Mouse (Mus musculus) 3134 (cell line): ENCODE measurements around the gene Cela3a.
"Not testable (repeated sequence)": the region's sequence is repeated elsewhere in the genome, so short reads cannot be mapped to it uniquely, and the experiment has no call there.

Source experiments
- DNase-seq: peaks from one replicate; pipeline ENCODE4 v3.0.0-alpha.2; 2011; ENCODE audit warnings: low spot score; ENCODE audit not compliant: insufficient read length; ENCODE audit errors: extremely low read depth

Cela3a gene

DNA sequence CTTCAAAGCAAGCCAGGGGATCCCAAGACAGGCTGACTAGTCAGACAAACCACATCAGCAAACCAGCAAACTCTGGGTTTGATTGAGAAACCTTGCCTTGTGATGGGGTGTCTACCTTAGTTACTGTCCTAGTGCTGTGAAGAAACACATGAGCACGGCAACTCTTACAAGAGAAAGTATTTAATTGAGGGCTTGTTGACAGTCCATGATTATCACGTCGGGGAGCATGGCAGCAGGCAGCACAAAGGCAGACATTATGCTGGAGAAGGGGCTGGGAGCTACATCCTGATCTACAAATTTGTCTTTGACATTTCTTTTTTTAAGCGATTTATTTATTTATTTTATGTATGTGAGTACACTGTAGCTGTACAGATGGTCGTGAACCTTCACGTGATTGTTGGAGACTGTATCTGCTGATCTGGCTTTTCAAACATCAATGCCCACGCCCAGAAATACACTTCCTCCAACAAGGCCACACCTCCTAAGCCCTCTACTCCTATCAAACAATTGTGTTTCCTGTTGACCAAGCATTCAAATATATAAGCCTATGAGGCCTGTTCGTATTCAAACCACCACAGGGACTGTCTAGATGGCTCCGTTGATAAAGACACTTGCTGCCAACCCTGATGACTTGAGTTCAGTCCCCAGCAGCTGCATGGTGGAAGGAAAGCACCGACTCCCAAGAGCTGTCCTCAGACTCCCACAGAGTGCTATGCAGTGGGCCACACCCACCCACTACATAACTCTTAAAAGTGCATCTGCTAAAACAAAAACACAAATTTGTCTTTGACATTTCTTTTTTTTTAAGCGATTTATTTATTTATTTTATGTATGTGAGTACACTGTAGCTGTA is 8.3 kb upstream of the Cela3a start:
- no peak for DNase-seq

GRCm38 (mm10) chr4:137414936-137415335 is 5.3 kb upstream of the Cela3a start:
- DNase-seq, result no peak

GRCm38 (mm10) chr4:137412185-137412709 is 2.7 kb upstream of the Cela3a start:
- not testable (repeated sequence) for DNase-seq

- DNase-seq, result no peak
Measured at GRCm38 (mm10) chr4:137405571-137405970, 4.0 kb downstream of the Cela3a start.

DNA sequence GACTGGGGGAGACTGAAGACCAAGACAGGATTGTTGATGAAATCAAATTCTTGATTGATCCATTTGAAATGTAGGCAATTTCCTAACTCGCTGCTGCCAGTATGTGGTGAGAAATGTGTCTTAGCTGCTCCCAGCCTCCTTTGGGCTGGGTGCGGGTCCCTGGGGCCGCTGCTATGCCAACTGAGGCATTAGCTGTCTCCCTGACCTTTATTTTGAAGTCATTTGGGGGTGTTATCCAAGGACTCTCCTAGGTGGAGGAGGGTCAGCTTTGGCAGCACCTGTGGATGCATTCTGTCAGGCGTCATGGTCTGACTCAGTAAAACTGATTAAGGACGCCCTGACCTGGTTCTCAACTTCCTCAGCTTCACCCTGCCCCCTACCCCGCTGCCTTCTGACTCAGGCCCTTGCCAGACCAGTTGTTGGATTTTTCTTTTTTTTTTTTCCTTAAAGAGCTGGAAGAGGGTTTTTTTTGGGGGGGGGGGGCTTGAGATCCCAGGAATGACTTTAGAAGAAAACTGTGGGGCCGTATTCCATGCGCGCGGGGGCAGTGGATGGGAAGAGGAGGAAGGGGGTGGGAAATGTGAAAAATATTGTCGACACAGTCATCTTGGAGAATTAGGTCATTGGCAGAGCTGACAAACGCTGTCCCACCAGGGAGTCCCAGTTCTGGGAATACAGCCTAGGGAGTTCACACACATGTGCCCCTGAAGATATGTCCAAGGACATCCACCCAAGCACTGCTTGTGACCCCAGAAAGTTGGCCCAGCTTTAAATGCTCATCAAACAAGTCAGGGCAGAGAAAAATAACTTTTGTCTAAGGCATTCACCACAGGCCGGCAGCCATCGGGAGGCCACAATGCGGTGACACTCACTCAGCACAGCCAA is 12.7 kb downstream of the Cela3a start:
- no peak for DNase-seq

GRCm38 (mm10) chr4:137393378-137394135 is 16.0 kb downstream of the Cela3a start:
- DNase-seq, result no peak

- no peak for DNase-seq
Measured at GRCm38 (mm10) chr4:137392874-137393273, 16.7 kb downstream of the Cela3a start.

DNA sequence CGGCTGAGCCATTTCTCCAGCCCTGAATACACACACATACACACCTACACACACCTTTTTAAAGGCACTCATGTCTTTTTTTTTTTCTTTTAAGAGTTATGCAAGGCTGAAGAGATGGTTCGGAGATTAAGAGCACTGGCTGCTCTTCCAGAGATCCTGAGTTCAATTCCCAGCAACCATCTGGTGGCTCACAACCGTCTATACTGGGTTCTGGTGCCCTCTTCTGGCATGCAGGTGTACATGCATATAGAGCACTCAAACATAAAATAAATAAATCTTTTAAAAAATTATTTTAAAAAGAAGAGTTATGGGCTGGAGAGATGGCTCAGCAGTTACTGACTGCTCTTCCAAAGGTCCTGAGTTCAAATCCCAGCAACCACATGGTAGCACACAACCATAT is 18.3 kb downstream of the Cela3a start:
- no peak for DNase-seq

DNA sequence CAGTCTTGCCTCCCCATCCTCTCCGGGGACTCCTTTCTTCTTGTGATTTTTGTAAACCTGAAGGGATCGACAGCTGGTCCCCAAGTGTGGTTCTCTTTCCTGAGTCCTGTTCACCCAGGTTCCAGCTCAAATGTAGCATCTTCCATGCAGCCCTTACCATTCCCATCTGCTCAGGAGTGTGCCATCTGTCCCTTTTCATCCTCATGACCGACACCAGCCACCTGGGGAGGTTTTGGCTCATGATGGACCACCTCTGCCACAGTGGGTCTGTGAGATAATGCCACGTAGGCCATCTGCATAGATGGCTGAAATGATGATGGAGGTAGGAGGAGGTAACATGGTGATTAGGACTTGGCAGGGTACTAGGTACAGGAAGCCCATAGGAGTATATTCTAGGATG is 19.4 kb downstream of the Cela3a start:
- no peak for DNase-seq

DNA sequence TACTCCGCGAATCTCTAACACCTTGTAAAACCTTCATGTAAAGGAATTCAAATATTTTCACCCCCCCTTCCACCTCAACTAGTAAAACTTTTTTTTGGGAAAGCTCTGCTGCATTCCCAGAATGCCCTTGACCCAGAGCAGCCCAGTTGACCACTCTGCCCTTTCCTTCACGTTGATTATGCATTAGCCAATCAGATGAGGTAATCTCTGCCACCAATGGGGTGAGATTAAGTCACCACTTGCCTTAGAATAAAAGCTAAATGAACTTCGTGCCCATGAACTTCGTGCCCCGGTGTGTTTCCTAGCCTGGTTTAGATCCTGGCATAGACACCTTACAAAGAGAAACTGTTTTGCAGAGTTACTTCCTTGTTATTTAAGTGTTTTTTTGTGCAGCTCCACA is 20.6 kb downstream of the Cela3a start:
- peak; percentile 44 for DNase-seq

GRCm38 (mm10) chr4:137388059-137388794 is 21.4 kb downstream of the Cela3a start:
- DNase-seq, result peak; percentile 90

GRCm38 (mm10) chr4:137387482-137388058 is 22.0 kb downstream of the Cela3a start:
- no peak for DNase-seq

- no peak for DNase-seq
Measured at GRCm38 (mm10) chr4:137380702-137381605, 28.6 kb downstream of the Cela3a start.

DNA sequence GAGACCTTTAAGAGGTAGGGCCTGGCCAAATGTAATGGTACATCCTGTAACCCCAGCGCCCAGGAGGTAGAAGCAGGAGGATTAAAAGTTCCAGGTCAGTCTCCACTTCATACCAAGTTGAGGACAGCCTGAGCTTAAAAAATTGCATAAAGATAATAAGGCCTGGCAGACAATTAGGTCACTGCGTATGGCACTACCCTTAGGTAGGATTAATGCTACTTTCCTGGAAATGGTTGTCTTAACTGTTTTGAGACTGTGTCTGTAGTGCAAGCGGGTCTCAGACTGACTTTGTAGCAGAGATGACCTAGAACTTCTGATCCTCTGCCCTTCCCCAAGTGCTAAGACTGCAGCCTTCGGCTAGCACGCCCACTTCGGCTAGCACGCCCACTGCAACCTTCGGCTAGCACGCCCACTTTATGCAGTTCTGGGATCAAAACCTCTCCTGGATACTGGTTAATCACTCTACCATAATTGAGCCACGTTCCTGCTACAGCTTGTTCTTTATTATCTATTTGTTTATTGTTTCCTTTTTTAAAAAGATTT is 29.8 kb downstream of the Cela3a start:
- no peak for DNase-seq

DNA sequence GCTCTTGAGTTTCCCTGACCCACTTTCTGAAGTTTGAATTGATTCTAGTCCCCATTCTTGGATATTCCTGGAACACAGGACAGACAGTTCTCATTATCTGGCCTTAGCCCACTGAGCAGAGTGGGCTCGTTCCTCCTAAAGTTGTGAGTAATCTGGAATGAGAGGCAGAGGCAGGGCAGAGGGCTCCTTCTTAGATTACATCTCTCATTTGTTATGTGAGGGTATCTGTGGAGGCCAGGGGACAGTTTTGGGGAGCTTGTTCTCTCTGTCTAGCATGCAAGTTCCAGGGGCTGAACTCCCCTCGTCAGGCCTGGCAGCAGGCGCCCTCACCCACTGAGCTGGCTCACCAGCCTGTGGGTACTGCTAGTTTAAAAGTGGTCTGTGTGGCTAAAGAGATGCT is 30.5 kb downstream of the Cela3a start:
- DNase-seq, result no peak

- DNase-seq, result no peak
Measured at GRCm38 (mm10) chr4:137377526-137378304, 31.9 kb downstream of the Cela3a start.

- DNase-seq, result no peak
Measured at GRCm38 (mm10) chr4:137376778-137377177, 32.8 kb downstream of the Cela3a start.
